Mouse (Mus musculus): ENCODE results near the gene Lcor. TPM values are rescaled to one million over a fixed set of nuclear protein-coding genes. Genes with fewer than 3 reads are reported as not detected.

The Lcor gene
- polyA plus RNA-seq, 1 experiment from 2014 or later = 23.1 TPM

DNA sequence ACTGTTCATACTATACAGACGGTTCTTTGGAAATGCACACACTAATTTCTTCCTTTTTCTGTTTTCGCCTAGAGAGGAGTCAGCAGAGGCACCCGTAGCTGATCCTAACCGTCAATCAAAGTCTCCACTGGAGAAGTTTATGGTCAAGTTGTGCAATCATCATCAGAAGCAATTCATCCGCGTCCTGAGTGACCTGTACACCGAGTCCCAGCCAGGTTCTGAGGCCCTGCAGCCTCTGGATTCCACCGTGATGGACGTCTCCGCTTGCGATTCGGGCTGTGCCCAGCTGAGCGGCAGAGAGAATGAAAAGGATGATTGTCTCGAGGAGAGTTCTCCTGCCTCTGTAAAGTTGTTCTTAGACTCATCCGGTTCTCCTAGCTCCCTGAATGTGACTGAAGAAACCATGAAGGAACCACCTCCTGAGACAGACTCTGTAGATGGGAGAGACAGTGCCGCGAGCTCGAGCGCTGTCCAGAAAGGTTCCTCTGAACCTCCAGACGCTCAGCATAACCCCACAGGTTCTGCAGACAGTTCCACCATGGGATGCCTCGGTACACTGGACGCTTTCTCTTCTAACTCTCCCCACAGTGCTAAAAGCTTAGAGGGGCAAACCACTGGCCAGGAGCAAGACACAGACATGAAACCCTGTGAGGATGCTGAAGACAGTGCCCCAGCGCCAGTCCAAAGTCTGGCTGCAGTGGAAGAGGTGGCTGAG lies 99.4 kb downstream of the Lcor start, which contains the start of gene Gm340:
Gene Gm340, plus strand, starts transcription at position 665 of the 715 bp plus-strand sequence.
- H3K4me1 ChIP-seq = no peaks in the 10 kb centered on the region
- no peak within 1 kb of the TSS for H3K9ac ChIP-seq (replicated peaks)
- ATAC-seq (replicated peaks) = no peak
- H3K4me3 ChIP-seq = no peak within 1 kb of the TSS
- peaks cover 38% of the 10 kb centered on the region for H3K36me3 ChIP-seq
- H3K9me3 ChIP-seq = no peaks in the 10 kb centered on the region
- no peak within 1 kb of the TSS for H3K27ac ChIP-seq (replicated peaks)
- H3K4me2 ChIP-seq (replicated peaks) = no peak within 1 kb of the TSS
- H3K27me3 ChIP-seq = no peaks in the 10 kb centered on the region
- WGBS = 95% methylated on average over 23 of the region's 23 CpGs

GRCm38 (mm10) chr19:41582918-41583514 lies 100.6 kb downstream of the Lcor start:
- no peak overlapping the region for H3K4me2 ChIP-seq (replicated peaks)
- no peak overlapping the region for H3K27ac ChIP-seq (replicated peaks)
- no peak overlapping the region for H3K9ac ChIP-seq (replicated peaks)
- peaks cover 38% of the 10 kb centered on the region for H3K36me3 ChIP-seq
- no peak overlapping the region for H3K4me3 ChIP-seq
- H3K27me3 ChIP-seq = no peaks in the 10 kb centered on the region
- WGBS = 95% methylated on average over 5 of the region's 5 CpGs
- H3K9me3 ChIP-seq = no peaks in the 10 kb centered on the region
- no peak for ATAC-seq (replicated peaks)
- H3K4me1 ChIP-seq = no peaks in the 10 kb centered on the region

DNA sequence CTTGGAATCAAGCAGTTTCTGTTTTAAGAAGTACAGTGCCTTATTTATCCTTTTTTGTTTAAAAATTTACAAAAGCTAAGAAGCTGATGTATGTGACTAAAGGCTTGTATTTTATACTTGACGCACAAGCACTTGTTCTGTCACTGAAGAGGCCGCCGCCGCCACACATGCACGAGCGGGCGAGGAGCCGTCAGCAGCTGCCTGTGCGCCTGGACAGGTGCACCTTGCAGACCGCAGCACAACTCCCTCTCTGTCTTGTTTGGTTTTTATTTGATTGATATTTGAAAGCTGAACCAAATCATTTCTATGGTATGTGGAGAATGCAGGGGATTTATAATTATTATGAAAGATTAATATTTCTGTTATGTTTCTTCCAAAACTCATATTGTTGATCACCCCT lies 104.3 kb downstream of the Lcor start:
- Histone ChIP-seq H3K4me3 (no peak overlapping the region), H3K9me3 (no peaks in the 10 kb centered on the region), H3K27ac (replicated peaks) (no peak overlapping the region), H3K4me1 (no peaks in the 10 kb centered on the region), H3K9ac (replicated peaks) (no peak overlapping the region), H3K36me3 (peaks cover 35% of the 10 kb centered on the region), H3K27me3 (no peaks in the 10 kb centered on the region), H3K4me2 (replicated peaks) (no peak overlapping the region)
- no peak for ATAC-seq (replicated peaks)
- WGBS = 88% methylated on average over 10 of the region's 10 CpGs

GRCm38 (mm10) chr19:41587431-41588222 lies 105.2 kb downstream of the Lcor start:
- 88% methylated on average over 20 of the region's 20 CpGs for WGBS
- ATAC-seq (replicated peaks) = no peak
- no peaks in the 10 kb centered on the region for H3K4me1 ChIP-seq

DNA sequence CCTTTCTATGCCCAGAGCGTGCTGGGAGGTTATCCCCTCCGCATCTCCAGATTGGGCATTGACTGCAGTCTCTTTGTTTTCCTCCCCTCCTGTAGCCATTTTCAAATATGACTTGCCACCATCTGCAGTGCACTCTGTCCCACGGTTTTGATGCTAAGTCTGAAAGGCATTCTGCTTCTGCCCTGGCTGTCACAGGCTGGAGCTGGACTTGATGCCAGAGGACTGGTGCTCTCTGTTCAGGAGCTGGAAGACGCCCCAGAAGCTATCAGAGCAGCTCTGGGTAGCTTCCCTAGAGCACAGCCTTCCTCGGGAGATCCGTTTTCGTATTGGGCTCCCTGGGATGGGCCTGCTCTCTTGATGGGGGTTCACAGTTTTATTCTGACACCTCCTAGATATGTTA lies 106.6 kb downstream of the Lcor start:
- peaks cover 13% of the 10 kb centered on the region for H3K36me3 ChIP-seq
- no peak overlapping the region for H3K9ac ChIP-seq (replicated peaks)
- H3K9me3 ChIP-seq = no peaks in the 10 kb centered on the region
- 80% methylated on average over 7 of the region's 7 CpGs for WGBS
- no peaks in the 10 kb centered on the region for H3K4me1 ChIP-seq
- no peaks in the 10 kb centered on the region for H3K27me3 ChIP-seq
- no peak for ATAC-seq (replicated peaks)
- no peak overlapping the region for H3K4me3 ChIP-seq
- no peak overlapping the region for H3K4me2 ChIP-seq (replicated peaks)
- no peak overlapping the region for H3K27ac ChIP-seq (replicated peaks)

More at GRCm38 (mm10) chr19:41587431-41588222, 105.2 kb downstream of the Lcor start:
- no peak overlapping the region for H3K4me3 ChIP-seq
- no peak overlapping the region for H3K9ac ChIP-seq (replicated peaks)
- H3K27me3 ChIP-seq = no peaks in the 10 kb centered on the region
- peaks cover 26% of the 10 kb centered on the region for H3K36me3 ChIP-seq
- no peaks in the 10 kb centered on the region for H3K9me3 ChIP-seq
- H3K4me2 ChIP-seq (replicated peaks) = no peak overlapping the region
- H3K27ac ChIP-seq (replicated peaks) = no peak overlapping the region

GRCm38 (mm10) chr19:41589681-41590080 lies 107.2 kb downstream of the Lcor start:
- no peak overlapping the region for H3K9ac ChIP-seq (replicated peaks)
- no peaks in the 10 kb centered on the region for H3K27me3 ChIP-seq
- H3K4me3 ChIP-seq = no peak overlapping the region
- H3K4me1 ChIP-seq = no peaks in the 10 kb centered on the region
- no peak overlapping the region for H3K4me2 ChIP-seq (replicated peaks)
- H3K27ac ChIP-seq (replicated peaks) = no peak overlapping the region
- ATAC-seq (replicated peaks) = no peak
- no peaks in the 10 kb centered on the region for H3K9me3 ChIP-seq
- WGBS = 86% methylated on average over 8 of the region's 8 CpGs
- H3K36me3 ChIP-seq = peaks cover 6% of the 10 kb centered on the region; the same call in 1 of the 2 replicates

DNA sequence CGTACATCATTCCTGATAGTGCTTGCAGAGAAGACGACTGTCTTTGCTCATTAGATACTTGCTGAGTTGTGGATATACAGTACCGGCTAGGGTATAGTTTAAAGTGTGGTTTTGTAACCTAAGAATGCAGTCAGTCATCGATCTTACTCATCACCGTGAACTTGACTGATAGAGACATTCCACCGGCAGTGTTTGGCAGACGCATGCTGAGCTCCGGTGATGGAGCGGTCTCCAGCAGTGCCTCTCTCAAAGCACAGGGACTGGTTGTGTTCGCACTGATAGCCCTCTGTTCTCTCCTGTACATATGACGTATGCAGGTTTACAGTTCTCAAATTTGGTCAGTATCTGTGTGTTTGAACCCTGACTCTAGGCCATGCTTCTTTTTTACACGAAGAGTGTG lies 109.4 kb downstream of the Lcor start:
- H3K27me3 ChIP-seq = no peaks in the 10 kb centered on the region
- no peak overlapping the region for H3K4me2 ChIP-seq (replicated peaks)
- WGBS = 83% methylated on average over 12 of the region's 12 CpGs
- no peak for ATAC-seq (replicated peaks)
- H3K27ac ChIP-seq (replicated peaks) = no peak overlapping the region
- no peak overlapping the region for H3K4me3 ChIP-seq
- no peaks in the 10 kb centered on the region for H3K4me1 ChIP-seq
- no peaks in the 10 kb centered on the region for H3K9me3 ChIP-seq
- no peak overlapping the region for H3K9ac ChIP-seq (replicated peaks)
- no peaks in the 10 kb centered on the region for H3K36me3 ChIP-seq

DNA sequence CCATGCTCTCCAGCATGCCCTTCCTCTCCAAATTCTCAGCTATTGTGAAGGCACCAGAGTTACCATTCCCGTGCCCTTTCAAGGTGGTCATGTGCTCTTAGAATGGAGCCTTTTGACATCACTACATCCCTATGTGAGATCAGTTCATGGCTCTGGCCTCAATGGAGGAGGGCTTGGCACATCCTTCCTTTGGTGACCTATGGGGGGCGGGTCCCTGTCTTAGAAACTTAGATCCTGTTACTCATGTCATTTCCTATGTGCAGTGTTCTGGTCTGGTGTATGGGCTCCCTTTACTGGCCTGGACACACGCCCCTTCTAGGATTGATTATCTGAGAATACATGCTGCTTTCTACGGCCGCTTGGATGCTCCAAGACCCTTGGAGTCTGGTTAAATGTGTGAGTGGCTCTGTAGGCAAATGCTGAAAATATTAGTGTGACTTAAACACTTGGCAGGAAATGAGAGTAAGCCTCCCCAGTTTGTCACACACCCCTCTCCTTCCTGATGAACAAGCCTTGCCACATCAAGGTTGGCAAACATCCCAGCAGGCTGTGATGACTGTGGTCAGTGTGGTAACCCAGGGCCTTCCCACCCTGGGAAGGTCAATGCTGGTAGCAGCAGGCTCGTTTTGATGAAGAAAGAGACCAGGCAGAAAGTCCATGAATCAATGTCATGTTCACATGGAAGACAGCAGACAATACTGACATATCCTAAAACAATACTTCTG lies 114.9 kb downstream of the Lcor start:
- Histone ChIP-seq H3K36me3 (no peaks in the 10 kb centered on the region; the same call in 1 of the 2 replicates), H3K4me3 (no peak overlapping the region), H3K9me3 (no peaks in the 10 kb centered on the region), H3K9ac (replicated peaks) (no peak overlapping the region), H3K4me2 (replicated peaks) (no peak overlapping the region), H3K4me1 (no peaks in the 10 kb centered on the region), H3K27me3 (no peaks in the 10 kb centered on the region), H3K27ac (replicated peaks) (no peak overlapping the region)
- WGBS = 87% methylated on average over 6 of the region's 6 CpGs
- no peak for ATAC-seq (replicated peaks)

- Histone ChIP-seq H3K27ac (replicated peaks) (no peak overlapping the region), H3K9me3 (no peaks in the 10 kb centered on the region), H3K27me3 (no peaks in the 10 kb centered on the region), H3K4me2 (replicated peaks) (no peak overlapping the region), H3K4me1 (no peaks in the 10 kb centered on the region), H3K36me3 (peaks cover 4% of the 10 kb centered on the region; the same call in 1 of the 2 replicates), H3K4me3 (no peak overlapping the region), H3K9ac (replicated peaks) (no peak overlapping the region)
- no peak for ATAC-seq (replicated peaks)
- 43% methylated on average over 11 of the region's 11 CpGs for WGBS
These were observed 118.2 kb downstream of the Lcor start for GRCm38 (mm10) chr19:41600647-41601046.

DNA sequence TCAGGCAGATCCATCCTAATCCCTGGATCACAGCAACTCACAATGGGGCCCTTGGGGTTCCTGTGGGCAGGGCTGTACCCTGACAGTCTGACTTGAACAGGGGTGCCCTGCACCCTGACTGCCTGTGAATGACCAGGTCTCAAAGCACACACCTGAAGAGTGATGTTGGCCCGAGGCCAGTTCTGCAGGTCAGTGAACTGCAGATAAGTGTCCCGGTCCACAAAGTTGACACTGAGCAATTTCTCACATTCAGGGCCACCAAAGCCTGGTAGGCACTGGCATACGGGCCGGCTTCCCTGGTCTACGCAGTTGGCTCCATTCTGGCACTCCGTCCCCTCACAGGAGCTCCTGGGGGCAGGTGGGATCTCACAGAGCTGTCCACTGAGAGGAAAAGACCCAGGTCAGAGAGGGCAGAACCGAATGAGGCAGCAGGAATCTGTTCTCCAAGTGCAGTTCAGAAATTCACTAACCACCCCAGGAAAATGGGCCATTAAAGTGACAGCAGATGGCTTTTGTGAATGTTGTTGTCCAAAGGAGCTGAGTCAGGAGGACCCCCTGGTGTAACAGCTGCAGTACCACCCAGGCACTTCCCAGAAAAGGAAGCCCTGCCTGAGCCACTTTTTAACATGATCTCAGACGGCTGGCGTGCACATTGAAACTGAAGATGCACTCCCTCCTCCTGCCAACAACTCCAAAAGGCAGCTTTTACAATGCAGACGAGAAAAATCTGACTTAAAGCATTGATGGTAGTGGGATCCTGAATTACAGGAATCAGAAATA lies 124.0 kb downstream of the Lcor start:
- H3K4me1 ChIP-seq = no peaks in the 10 kb centered on the region
- no peaks in the 10 kb centered on the region for H3K9me3 ChIP-seq
- no peak overlapping the region for H3K4me3 ChIP-seq
- H3K36me3 ChIP-seq = peaks cover 14% of the 10 kb centered on the region
- no peaks in the 10 kb centered on the region for H3K27me3 ChIP-seq
- no peak for ATAC-seq (replicated peaks)
- H3K4me2 ChIP-seq (replicated peaks) = no peak overlapping the region
- WGBS = 81% methylated on average over 10 of the region's 10 CpGs
- no peak overlapping the region for H3K9ac ChIP-seq (replicated peaks)
- no peak overlapping the region for H3K27ac ChIP-seq (replicated peaks)

- Histone ChIP-seq H3K9me3 (no peaks in the 10 kb centered on the region), H3K4me1 (peaks cover 36% of the 10 kb centered on the region), H3K36me3 (0 out of 2 replicates have a peak, but pooled peaks cover 6% of the 10 kb centered on the region), H3K27ac (replicated peaks) (no peak overlapping the region), H3K4me3 (no peak overlapping the region), H3K9ac (replicated peaks) (no peak overlapping the region), H3K27me3 (no peaks in the 10 kb centered on the region), H3K4me2 (replicated peaks) (no peak overlapping the region)
- no peak for ATAC-seq (replicated peaks)
- WGBS = 61% methylated on average over 6 of the region's 6 CpGs
These were observed 129.2 kb downstream of the Lcor start for GRCm38 (mm10) chr19:41611683-41612082.

All from forebrain, embryonic 15.5 days (tissue).